Mouse (Mus musculus): ENCODE results near the gene Fam198a.
A peak's percentile ranks its signal among the peaks of the same experiment; 100 is the strongest.

GRCm38 (mm10) chr9:121995508-121996131 is 44.8 kb downstream of the Fam198a start:
- TF ChIP-seq POLR2A (IDR thresholded peaks at IDR 0.05; ENCODE audit: insufficient read depth, low read depth, low read length) (no peak; the same call in 1 of the 2 replicates), CTCF (IDR thresholded peaks at IDR 0.05; ENCODE audit: insufficient read depth, low read depth, low read length) (0 out of 2 replicates have a peak, but pooled peaks have one; percentile 10)

All from olfactory bulb, adult 2 months (tissue).